Mouse (Mus musculus): ENCODE measurements at regions not wholly inside any gene's neighbourhood (a gene's known extent, or its start where the extent isn't known, plus 50 kb on each side); places are given as distances from the start of the nearest gene placed in this dataset.
A peak's percentile ranks its signal among the peaks of the same experiment; 100 is the strongest.

DNA sequence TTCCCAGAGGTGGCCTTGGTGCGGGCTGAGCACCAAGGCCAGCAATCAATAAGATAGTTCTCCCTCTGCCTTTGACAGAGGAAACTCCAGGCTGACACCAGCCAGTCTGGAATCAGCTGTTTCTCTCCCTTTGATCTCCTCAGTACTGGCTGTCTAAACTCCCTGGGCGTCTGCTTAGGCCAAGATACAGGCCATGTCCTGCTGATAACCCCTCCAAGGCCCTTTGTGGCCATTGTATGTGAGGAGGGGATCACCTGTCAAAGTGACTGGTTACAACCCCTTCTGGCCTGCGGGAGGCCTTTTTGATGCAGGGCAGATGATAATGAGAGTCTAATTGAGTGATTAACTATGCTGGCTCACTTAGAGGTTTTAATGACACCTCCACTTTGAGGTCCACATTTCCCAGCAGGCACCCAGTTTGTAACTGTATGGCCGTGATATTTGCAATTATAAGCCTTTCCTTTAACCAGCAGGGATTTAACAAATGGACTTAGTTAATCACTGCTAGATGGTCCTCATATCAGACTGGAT is 777.8 kb downstream of the Kcnj2 start:
- DNase-seq (ENCODE audit: low spot score): peak; percentile 46

DNA sequence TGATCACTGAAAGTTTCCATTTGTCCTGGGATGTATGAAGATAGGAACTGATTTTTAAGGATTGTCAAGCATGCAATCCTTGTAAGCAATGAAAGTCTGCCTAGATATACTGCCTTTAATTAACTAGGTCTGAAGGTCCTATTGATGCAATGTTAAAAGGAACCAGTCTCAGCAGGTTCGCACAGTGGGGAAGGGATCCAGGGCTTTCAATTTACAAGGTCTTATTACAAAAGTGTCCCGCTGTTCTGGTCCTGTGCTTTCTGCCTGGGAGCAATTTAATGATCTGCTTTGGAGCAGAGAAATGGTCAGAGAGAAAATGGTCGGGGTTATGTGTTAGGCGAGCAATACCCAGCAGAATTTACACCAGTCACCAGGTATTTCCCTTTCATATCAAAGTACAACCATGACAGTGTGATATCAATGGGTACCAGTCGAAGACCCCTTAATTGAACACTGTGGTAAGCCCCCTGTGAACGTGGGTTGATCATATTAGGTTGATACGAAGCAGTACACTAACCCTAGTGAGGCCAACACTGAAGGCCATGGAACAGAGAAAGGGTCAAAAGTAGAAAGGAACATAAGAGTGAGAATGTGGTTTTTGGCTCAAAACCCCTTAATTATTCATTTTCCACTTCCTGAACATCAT is 778.5 kb downstream of the Kcnj2 start:
- DNase-seq (ENCODE audit: low spot score): peak; percentile 51

- no peak for DNase-seq (ENCODE audit: low spot score)
These were observed 791.3 kb downstream of the Kcnj2 start for GRCm38 (mm10) chr11:111857288-111857687.

GRCm38 (mm10) chr11:111858111-111858510 is 792.1 kb downstream of the Kcnj2 start:
- no peak for DNase-seq (ENCODE audit: low spot score)

- DNase-seq (ENCODE audit: low spot score): no peak
These were observed 799.2 kb downstream of the Kcnj2 start for GRCm38 (mm10) chr11:111865143-111865542.

GRCm38 (mm10) chr11:111875406-111875805 is 809.4 kb downstream of the Kcnj2 start:
- DNase-seq (ENCODE audit: low spot score): no peak

- DNase-seq (ENCODE audit: low spot score): no peak
These were observed 814.2 kb downstream of the Kcnj2 start for GRCm38 (mm10) chr11:111880146-111880545.

- peak; percentile 29 for DNase-seq (ENCODE audit: low spot score)
These were observed 824.1 kb downstream of the Kcnj2 start for GRCm38 (mm10) chr11:111890026-111890425.

DNA sequence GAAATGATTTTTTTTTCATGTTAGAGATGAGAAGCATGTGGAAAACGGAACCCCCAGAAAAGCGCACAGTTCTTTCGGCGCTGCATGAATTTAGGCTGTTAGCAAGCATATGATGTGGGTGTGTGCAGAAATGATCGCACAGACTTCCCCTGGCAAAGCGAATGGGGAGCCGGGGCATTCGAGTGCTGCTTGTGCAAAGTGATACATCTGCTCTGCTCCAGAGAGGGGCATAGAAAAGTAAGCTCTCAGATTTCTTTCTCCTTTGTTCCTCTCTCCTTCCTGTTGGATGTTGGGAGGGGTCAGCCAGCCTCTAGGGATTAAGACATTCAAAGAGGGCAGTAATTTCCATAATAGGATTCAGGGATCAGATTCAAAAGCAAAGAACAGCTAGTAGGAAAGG is 827.9 kb downstream of the Kcnj2 start:
- peak; percentile 45 for DNase-seq (ENCODE audit: low spot score)

GRCm38 (mm10) chr11:111895221-111896200 is 829.5 kb downstream of the Kcnj2 start:
- DNase-seq (ENCODE audit: low spot score): no peak

GRCm38 (mm10) chr11:111897001-111897400 is 831.0 kb downstream of the Kcnj2 start:
- DNase-seq (ENCODE audit: low spot score): no peak

DNA sequence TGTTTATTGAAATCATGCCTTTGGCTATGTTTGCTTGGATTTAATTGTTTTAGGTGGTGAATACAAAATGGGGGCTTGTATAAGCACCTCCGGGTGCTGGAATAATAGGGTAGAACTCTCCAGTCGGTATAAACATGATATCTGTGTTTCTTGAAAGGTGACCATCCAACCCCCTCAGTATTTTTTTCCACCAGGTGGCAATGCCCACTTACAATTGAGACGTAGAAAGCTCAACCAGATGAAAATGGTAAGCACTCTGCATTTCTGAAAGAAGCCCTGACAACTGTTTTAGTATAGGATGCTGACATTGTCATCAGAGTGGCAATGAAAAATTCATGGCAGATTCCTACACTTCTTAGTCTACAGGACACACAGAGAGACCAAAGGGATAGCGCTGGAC is 838.1 kb downstream of the Kcnj2 start:
- peak; percentile 50 for DNase-seq (ENCODE audit: low spot score)

GRCm38 (mm10) chr11:111913891-111914290 is 847.9 kb downstream of the Kcnj2 start:
- DNase-seq (ENCODE audit: low spot score): no peak

- no peak for DNase-seq (ENCODE audit: low spot score)
These were observed 855.7 kb upstream of the Sox9 start for GRCm38 (mm10) chr11:111926336-111926735.

DNA sequence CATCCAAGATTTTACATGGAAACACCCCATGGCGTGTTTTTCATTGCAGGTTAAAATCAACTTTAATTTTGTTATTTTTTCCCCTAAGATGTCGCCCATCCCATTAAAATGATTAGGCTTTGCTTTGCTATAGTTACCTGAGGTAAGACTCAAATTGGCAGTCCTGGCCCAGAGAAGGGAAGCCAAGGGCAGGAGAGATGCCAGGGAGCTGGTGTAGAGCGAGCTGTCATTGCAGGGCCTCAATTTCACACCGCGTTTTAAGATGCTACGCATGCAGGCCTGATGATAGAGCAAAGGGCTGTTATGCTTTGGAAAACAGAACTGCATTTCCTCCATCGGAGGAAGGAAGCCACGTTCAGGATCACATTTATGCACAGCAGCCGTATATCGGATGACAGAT is 852.7 kb upstream of the Sox9 start:
- DNase-seq (ENCODE audit: low spot score): no peak

GRCm38 (mm10) chr11:111932052-111932451 is 850.0 kb upstream of the Sox9 start:
- no peak for DNase-seq (ENCODE audit: low spot score)

- DNase-seq (ENCODE audit: low spot score): no peak
These were observed 837.7 kb upstream of the Sox9 start for GRCm38 (mm10) chr11:111944282-111944681.

GRCm38 (mm10) chr11:111945806-111946205 is 836.2 kb upstream of the Sox9 start:
- DNase-seq (ENCODE audit: low spot score): no peak

DNA sequence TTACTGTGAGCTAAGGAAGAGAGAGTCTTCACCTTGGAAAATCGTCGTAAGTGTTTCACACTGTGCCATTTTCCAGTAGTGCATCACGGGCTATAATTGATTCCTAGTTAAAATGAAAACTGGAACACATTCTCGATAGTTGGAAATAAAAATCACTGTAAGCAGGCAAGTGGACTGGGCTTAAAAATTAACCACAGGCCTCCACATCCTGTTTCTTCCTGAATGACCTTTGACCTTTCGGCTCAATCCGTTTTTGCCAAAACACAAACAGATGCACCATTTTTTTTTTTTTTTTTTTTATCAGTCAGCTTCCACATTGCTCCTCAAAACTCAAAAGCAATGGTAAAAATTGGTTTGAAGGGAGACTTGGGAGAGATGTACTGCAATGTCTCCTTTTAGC is 834.4 kb upstream of the Sox9 start:
- no peak for DNase-seq (ENCODE audit: low spot score)

DNA sequence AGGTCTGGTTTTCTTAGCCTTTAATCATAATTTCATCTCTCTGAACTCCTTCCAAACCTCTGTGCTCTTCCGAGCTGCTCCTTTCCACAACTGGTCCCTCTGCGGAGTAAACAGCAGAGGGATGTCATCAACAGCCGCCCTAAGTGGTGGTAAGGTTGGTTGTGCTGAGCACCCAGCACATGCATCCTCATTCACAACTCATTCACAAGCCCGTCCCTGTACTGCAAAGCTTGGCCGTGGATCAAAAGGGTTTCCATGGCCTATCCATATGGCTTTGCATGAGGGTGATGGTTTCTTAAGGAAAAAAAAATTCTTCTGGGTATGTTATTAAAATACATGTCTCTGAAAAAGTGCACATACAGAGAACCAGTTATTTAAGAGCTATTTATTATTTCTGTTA is 828.6 kb upstream of the Sox9 start:
- DNase-seq (ENCODE audit: low spot score): no peak

DNA sequence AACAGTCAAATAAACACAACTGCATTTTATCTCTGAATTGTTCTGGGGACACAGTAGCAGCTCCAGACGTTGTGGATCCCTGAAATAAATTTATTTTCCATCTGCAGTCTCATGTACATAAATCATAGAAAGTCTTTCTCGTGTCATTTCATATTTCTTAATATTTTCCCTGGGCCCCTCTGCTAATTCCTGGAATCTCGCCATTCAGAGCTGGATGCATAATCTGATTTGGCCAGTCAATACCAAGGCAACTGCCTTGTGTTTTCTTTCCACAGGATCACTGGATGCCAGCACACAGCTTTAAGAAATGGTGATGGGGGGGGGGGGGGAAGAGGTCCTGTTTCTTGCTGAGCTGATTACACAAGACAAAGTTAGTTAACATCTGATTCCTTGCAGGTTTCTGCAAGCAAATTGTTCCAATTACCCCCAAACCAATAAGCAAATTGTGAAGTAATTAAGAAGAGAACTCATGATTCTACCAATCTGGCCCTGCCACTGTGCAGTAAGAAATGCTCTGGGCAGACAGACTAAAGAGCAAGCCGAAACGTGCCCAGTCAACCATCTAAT is 824.2 kb upstream of the Sox9 start:
- no peak for DNase-seq (ENCODE audit: low spot score)

- peak; percentile 39 for DNase-seq (ENCODE audit: low spot score)
These were observed 820.8 kb upstream of the Sox9 start for GRCm38 (mm10) chr11:111961047-111961837.
